Mouse (Mus musculus) stomach, embryonic 16.5 days (tissue): ENCODE measurements around the gene Slc22a15. TPM values are rescaled to one million over a fixed set of nuclear protein-coding genes. Genes with fewer than 3 reads are reported as not detected.
A peak's percentile ranks its signal among the peaks of the same experiment; 100 is the strongest.

ENCODE experiments used
- ATAC-seq: fragments of 200-750 bp; cut with Nextera tagmentation; 2 replicates; pipeline ENCODE4 v1.8.0; 2017; ENCODE audit warnings: moderate number of reproducible peaks, moderate TSS enrichment; ENCODE audit not compliant: insufficient read depth, low FRiP score
- H3K27ac ChIP-seq: fragments of 300-500 bp; sonication (generic); 2 replicates; pipeline ENCODE4 v1.5.1; 2014; ENCODE audit warnings: low read length
- H3K27me3 ChIP-seq: fragments of 300-500 bp; sonication (generic); 2 replicates; pipeline ENCODE4 v1.6.1; 2014; ENCODE audit warnings: low read length, control low read depth, mixed read lengths; ENCODE audit not compliant: control insufficient read depth, insufficient read depth
- H3K36me3 ChIP-seq: fragments of 300-500 bp; sonication (generic); 2 replicates; pipeline ENCODE4 v1.6.1; 2014; ENCODE audit warnings: low read length; ENCODE audit not compliant: control insufficient read depth, insufficient read depth
- H3K4me1 ChIP-seq: fragments of 300-500 bp; sonication (generic); 2 replicates; pipeline ENCODE4 v1.6.1; 2014; ENCODE audit warnings: low read length, control low read depth, mixed read lengths; ENCODE audit not compliant: control insufficient read depth, insufficient read depth
- H3K4me2 ChIP-seq: fragments of 300-500 bp; sonication (generic); 2 replicates; pipeline ENCODE4 v1.6.1; 2014; ENCODE audit warnings: low read depth, low read length, mixed read lengths
- H3K4me3 ChIP-seq: fragments of 300-500 bp; sonication (generic); replicated peaks from 2 replicates; pipeline ENCODE4 v1.5.1; 2014; ENCODE audit warnings: mild to moderate bottlenecking, low read length
- H3K9ac ChIP-seq: fragments of 300-500 bp; sonication (generic); 2 replicates; pipeline ENCODE4 v1.6.1; 2014; ENCODE audit warnings: low read length
- H3K9me3 ChIP-seq: fragments of 300-500 bp; sonication (generic); replicated peaks from 2 replicates; pipeline ENCODE4 v1.6.1; 2016; ENCODE audit warnings: low read length, control low read depth; ENCODE audit not compliant: control insufficient read depth
- WGBS: fragments of 180-500 bp; shearing (Covaris S2); extraction: QIAGEN DNeasy Blood & Tissue Kit; methylation state at CpG from one replicate; pipeline ENCODE4 v1.1.7; 2014; 5-methylcytosine and 5-hydroxymethylcytosine counted together
- polyA plus RNA-seq: library from polyadenylated mRNA; unstranded; fragments of >200 nt; fragmentation: Nextera tagmentation; extraction: Ambion mirVana; gene quantifications from 2 replicates; pipeline ENCODE4 v1.2.1, GENCODE M21; 2015

The Slc22a15 gene
- polyA plus RNA-seq, 1 experiment from 2014 or later: 4.5 TPM

DNA sequence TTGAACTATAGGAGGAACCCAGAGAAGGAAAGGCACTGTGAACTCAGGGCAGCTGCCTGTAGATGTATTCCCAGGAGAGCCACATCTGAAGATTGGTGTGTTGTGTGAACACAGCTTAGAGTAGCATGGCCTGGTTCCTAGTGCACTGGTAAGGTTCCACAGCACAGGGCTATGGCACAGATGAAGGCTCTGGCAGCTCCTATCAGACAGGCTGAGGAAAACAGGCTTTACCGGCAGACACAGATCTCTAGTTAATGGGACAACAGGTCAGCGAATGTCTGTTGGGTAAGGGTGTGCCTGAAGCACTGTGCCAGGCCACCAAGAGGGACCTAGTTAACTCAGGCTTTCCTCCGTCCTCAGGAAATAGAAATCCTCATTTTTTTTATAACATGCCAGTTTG, 87.3 kb downstream of the Slc22a15 start:
- no peak overlapping the region for H3K9ac ChIP-seq
- 69% methylated on average over 3 of the region's 3 CpGs for WGBS
- no peak for ATAC-seq
- no peak overlapping the region for H3K4me2 ChIP-seq
- H3K27me3 ChIP-seq: no peaks in the 10 kb centered on the region
- no peak overlapping the region for H3K4me3 ChIP-seq
- peaks cover 17% of the 10 kb centered on the region for H3K4me1 ChIP-seq
- peak overlapping the region; percentile 57; the same call in 1 of the 2 replicates for H3K27ac ChIP-seq
- no peaks in the 10 kb centered on the region for H3K36me3 ChIP-seq
- no peaks in the 10 kb centered on the region for H3K9me3 ChIP-seq

DNA sequence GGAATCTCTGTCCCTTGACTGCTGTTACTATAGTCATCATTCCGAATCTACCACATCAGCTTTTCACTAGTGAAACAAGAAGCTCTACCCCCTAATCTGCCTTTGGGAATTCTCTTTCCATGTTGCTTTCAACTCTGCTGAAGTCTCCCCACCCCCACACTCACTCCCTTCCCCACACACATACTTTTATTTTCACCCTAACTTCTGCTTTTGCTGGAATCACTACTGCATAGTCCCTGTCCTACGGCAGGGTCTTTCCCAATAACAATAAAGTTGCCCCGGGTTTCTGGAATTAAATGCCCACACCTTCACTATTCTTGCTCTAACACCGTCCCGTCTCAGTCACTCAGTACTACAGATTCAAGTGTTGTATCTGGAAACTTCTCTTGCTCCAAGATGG, 87.7 kb downstream of the Slc22a15 start:
- H3K4me1 ChIP-seq: peaks cover 21% of the 10 kb centered on the region
- H3K9me3 ChIP-seq: no peaks in the 10 kb centered on the region
- ATAC-seq: no peak
- H3K4me3 ChIP-seq: peak overlapping the region; percentile 34
- peak overlapping the region; percentile 24 for H3K9ac ChIP-seq
- H3K4me2 ChIP-seq: peak overlapping the region; percentile 53
- 74% methylated on average over 5 of the region's 5 CpGs for WGBS
- no peaks in the 10 kb centered on the region for H3K27me3 ChIP-seq
- H3K27ac ChIP-seq: peak overlapping the region; percentile 57
- no peaks in the 10 kb centered on the region for H3K36me3 ChIP-seq

DNA sequence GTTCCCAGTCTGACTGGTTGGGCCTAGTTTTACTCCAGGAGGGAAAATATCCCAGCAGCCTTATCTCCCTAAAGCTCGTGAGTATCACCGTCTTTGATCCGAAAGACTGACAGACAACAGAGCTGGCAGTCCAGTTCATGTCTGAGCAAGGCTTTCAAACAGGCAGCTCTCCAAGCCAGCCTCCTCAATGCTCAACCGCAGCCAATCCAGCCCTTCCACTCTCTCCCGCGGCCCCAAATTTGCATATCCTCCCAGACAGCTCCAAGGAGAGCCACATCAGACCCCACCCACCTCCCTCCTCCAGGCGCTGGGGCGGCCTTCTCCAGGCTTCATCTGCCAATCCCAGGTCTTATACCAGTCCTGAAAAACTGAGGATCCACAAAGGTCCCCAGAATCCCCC, 88.2 kb downstream of the Slc22a15 start:
- Histone ChIP-seq H3K27ac (peak overlapping the region; percentile 89), H3K27me3 (no peaks in the 10 kb centered on the region), H3K9me3 (no peaks in the 10 kb centered on the region), H3K36me3 (no peaks in the 10 kb centered on the region), H3K4me3 (peak overlapping the region; percentile 34), H3K4me2 (peak overlapping the region; percentile 53), H3K4me1 (peaks cover 22% of the 10 kb centered on the region), H3K9ac (peak overlapping the region; percentile 54)
- under 1% methylated on average over 8 of the region's 8 CpGs for WGBS
- peak; percentile 91 for ATAC-seq

DNA sequence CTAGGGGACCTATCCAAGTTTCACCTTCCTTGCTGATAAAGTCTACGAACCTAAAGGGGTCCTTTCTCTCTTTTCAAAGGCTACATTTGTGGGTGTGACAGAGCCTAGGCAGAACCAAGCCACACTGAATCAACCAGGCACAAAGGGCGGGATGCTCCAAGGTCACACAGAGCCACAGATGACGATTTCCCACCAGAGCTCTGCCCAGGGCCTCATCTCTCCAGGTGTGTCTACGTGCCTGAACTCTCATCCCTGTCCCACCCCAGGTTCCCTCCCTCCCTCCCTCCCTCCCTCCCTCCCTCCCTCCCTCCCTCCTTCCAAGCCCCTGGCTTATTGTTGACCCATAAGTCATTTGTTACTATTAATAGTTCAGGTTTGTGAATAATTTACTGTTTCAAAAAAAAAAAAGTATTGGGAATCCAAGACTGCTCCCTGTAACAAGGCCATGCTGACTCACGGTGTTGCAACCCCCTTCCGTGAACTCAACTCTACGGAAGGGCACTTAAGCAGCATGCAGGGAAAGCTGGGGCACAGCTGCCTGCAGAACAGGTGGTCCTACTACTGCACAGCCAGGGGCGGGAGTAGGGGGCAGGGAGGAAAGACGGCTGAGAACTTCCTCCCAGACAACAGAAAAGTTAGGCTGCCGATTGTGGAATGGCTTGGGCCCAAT, 92.9 kb downstream of the Slc22a15 start:
- peak; percentile 71 for ATAC-seq

DNA sequence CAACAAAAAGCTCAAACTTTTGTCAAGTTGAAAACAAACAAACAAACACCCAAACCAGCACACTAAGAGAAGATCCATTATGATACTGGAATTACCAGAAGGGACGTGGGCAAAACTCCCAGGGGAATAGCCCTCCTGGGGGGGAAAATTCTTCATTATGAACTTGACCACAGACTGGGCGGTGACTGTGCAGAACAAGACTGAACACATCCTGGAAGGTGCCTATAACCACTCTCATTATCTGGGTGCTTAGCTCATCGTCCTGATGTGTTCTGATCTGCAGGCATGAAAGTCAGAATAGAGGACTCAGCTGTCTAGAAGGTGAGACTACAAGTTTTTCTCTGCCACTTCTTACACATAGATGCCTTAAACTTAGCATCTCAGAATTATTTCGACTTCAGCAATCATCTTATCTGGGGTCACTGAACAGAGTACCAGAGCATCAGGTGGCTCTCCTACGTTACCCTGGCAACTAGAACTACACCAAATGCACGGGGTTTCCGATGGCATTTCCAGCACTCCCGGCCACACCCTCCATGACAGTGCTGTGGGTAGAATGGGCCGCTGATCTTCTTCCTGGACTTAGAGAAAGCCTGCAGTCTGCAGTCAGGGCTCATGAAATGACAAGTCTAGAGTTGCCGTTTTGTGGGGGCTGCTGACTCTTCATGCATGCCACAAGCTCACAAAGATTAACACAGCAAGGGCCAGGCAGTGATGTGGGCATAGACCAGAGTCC, 94.2 kb downstream of the Slc22a15 start:
- Histone ChIP-seq H3K36me3 (no peaks in the 10 kb centered on the region), H3K27ac (peak overlapping the region; percentile 69), H3K9me3 (no peaks in the 10 kb centered on the region), H3K9ac (no peak overlapping the region), H3K4me1 (peaks cover 15% of the 10 kb centered on the region), H3K4me2 (no peak overlapping the region), H3K27me3 (no peaks in the 10 kb centered on the region), H3K4me3 (no peak overlapping the region)
- 72% methylated on average over 10 of the region's 10 CpGs for WGBS
- no peak for ATAC-seq

More for the DNA sequence above, 92.9 kb downstream of the Slc22a15 start:
- 24% methylated on average over 10 of the region's 10 CpGs for WGBS
- H3K4me2 ChIP-seq: no peak overlapping the region
- H3K27me3 ChIP-seq: no peaks in the 10 kb centered on the region
- peaks cover 23% of the 10 kb centered on the region for H3K4me1 ChIP-seq
- peak overlapping the region; percentile 55 for H3K9ac ChIP-seq
- H3K36me3 ChIP-seq: no peaks in the 10 kb centered on the region
- H3K4me3 ChIP-seq: no peak overlapping the region
- peak overlapping the region; percentile 82 for H3K27ac ChIP-seq
- no peaks in the 10 kb centered on the region for H3K9me3 ChIP-seq

DNA sequence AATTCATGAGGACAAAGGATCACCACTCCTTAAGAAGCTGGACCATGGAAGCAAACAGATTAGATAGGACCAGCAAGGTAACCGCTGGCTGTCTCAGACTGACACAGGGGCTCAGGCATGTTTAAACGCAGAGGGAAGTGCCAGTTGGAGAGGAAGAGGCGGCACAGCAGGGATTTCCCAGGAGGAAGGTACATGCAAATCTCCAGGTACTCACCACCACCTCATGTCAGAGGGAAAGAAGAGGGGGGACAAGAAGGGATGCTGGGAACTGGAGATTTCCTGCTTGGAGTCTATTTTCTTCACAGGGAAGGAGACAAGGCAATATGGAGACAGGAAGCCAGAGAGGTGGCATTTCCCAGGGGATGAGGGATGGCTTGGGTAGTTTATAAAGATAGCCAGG, 95.7 kb downstream of the Slc22a15 start:
- H3K4me2 ChIP-seq: no peak overlapping the region
- H3K27ac ChIP-seq: no peak overlapping the region
- H3K4me1 ChIP-seq: peaks cover 15% of the 10 kb centered on the region
- H3K9ac ChIP-seq: no peak overlapping the region
- H3K27me3 ChIP-seq: no peaks in the 10 kb centered on the region
- no peaks in the 10 kb centered on the region for H3K9me3 ChIP-seq
- ATAC-seq: no peak
- H3K4me3 ChIP-seq: no peak overlapping the region
- 42% methylated on average over 3 of the region's 3 CpGs for WGBS
- H3K36me3 ChIP-seq: no peaks in the 10 kb centered on the region

DNA sequence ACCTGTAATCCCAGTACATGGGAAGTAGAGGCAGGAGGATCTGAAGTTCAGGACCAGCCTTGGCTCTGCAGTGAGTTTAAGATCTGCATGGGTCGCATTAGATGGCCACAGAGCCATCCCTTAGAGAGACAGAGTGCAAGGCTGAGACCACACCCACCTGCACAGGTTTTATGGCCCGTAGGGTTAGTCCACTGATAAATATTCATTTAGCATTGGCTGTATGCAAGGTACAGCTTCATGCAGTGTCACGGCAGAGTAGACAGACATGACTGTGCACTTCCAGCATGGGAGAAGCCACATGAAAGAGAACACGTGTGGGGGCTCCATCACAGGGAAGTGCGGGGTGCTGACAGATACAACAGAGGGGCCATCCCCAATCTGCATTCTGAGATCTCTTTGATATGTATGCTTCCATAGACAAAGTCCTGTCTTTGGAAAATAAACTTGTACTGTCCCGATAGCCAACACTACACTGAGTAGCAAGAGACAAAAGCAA, 97.0 kb downstream of the Slc22a15 start:
- peaks cover 15% of the 10 kb centered on the region for H3K4me1 ChIP-seq
- no peak for ATAC-seq
- H3K36me3 ChIP-seq: no peaks in the 10 kb centered on the region
- 74% methylated on average over 6 of the region's 6 CpGs for WGBS
- H3K27ac ChIP-seq: no peak overlapping the region
- H3K9ac ChIP-seq: no peak overlapping the region
- no peaks in the 10 kb centered on the region for H3K9me3 ChIP-seq
- H3K27me3 ChIP-seq: no peaks in the 10 kb centered on the region
- no peak overlapping the region for H3K4me3 ChIP-seq
- no peak overlapping the region for H3K4me2 ChIP-seq

DNA sequence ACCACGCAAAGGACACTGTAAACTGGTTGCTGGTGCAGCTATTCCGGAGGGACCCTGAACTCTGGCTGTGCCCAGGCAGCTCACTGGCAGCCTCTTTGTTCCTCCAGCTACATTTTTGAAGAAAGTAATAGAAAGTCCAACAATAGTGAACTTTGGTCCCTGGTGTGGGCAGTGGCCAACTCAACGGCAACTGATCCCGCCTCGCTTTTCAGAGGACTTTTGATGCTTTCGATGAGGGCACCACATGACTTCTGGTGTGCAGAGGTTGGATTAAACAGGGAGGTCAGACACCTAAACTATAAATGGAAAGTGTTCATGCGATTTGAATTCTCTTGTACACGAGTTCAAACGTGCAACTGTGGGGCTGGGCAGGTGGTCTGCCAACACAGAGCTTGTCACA, 99.9 kb downstream of the Slc22a15 start:
- H3K27me3 ChIP-seq: no peaks in the 10 kb centered on the region
- no peak for ATAC-seq
- H3K9me3 ChIP-seq: no peaks in the 10 kb centered on the region
- 0 out of 2 replicates have a peak, but pooled peaks cover 2% of the 10 kb centered on the region for H3K4me1 ChIP-seq
- H3K4me2 ChIP-seq: no peak overlapping the region
- no peak overlapping the region for H3K27ac ChIP-seq
- H3K4me3 ChIP-seq: no peak overlapping the region
- 73% methylated on average over 9 of the region's 9 CpGs for WGBS
- H3K9ac ChIP-seq: no peak overlapping the region
- no peaks in the 10 kb centered on the region for H3K36me3 ChIP-seq

DNA sequence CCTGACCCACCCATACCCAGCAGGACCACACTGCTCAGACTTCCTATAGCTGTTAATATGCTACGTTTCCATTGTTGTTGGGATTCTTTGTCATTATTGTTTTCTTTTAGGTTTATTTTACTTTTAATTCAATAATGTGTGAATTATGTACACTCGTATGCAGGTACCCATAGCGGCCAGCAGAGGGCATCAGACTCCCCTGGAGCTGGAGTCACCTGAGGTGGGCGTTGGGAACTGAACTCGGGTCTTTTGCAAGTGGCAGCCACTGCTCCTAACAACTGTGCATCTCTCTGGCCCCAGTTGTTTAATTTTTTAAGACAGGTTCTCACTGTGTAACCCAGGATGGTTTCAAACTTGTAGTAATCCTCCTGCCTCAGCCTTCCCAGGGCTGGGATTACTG, 102.2 kb downstream of the Slc22a15 start:
- Histone ChIP-seq H3K9ac (no peak overlapping the region), H3K4me3 (no peak overlapping the region), H3K27ac (no peak overlapping the region), H3K27me3 (no peaks in the 10 kb centered on the region), H3K4me2 (no peak overlapping the region), H3K36me3 (no peaks in the 10 kb centered on the region), H3K4me1 (no peaks in the 10 kb centered on the region), H3K9me3 (no peaks in the 10 kb centered on the region)
- no peak for ATAC-seq
- 77% methylated on average over 5 of the region's 5 CpGs for WGBS
